Mouse (Mus musculus): ENCODE measurements around the gene Gpr12. TPM values are rescaled to one million over a fixed set of nuclear protein-coding genes. Genes with fewer than 3 reads are reported as not detected.
"Not testable (repeated sequence)": the region's sequence is repeated elsewhere in the genome, so short reads cannot be mapped to it uniquely, and the experiment has no call there.

The Gpr12 gene
- total RNA-seq (2021) = not detected in 2 replicates
- long read RNA-seq = 0 reads

DNA sequence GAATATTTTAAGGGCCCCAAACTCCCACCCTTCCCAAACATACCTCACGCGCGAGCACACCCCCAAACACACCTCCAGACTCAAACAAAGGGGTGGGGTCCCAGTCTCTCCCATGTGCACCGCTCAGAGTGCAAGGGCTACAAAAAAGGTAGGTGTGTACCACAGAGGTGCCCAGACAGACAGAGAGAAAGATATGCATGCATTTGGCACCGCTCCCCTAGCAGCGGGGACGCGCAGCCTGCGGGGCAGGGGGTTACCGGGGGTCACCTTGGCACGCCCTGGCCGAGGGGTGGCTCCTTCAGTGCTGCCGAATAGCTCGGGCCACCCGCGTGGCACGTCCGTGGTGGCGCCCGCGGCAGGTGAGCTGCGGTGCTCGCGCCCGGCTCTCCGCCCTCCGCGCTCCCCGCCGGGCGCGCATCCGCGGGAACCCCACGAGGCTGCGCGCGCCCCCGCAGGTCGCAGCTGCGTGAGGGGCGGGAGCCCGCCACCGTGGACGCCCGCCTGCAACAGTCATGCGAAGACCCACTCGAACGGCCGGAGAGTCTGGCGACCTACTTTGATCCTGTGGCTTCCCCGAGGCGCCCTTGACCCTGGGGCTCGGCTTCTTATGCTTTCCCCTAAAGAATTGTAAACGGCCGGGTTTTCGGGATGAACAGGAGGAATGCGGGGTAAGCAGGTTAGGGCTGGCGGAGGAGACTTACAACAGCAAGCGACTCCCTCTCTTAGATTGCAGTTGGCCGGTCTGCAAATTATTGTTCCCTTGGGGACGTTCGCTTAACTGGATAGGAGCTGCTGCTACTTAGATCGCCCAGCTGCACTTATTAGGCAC, at the start of gene Gpr12:
Gene Gpr12, minus strand, starts transcription at position 762 of the 829 bp plus-strand sequence.
- no peak for DNase-seq

DNA sequence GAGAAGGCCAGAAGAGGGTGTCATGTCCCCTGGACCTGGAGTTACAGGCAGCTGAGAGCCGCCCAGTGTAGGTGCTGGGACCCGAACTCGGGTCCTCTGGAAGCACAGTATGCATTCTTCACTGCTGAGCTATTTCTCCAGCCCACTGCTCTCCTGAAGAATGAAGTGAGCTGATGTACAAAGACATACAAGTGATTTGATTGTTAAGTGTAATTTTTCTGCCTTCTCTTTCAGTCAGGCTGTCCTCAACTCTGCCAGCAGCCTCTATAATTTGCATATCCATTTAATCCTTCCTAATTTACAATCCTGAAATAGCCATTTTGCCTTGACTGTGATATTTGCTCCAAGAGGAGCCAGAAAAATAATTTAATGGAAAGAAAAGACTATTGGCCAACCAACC, 46.6 kb upstream of the Gpr12 start:
- DNase-seq = no peak

DNA sequence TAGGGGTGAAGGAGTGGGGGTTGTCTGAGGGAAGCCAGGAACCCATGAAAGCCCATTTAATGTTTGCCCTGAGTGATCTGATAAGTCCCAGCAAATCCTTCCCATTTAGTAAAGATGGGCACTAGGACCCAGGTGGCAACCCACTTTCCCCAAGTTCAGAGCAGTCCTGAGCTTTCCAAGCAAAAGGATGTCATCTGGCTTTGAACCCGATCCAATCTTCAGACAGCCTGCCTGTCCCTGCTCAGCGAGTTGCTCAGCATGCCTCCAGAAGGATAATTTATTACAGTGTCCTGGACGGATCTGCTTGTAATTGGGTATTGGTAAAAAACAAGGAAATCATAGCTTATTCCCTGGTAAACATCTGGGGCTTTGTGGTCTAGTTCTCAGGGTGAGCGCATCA, 45.9 kb upstream of the Gpr12 start:
- no peak for DNase-seq

DNA sequence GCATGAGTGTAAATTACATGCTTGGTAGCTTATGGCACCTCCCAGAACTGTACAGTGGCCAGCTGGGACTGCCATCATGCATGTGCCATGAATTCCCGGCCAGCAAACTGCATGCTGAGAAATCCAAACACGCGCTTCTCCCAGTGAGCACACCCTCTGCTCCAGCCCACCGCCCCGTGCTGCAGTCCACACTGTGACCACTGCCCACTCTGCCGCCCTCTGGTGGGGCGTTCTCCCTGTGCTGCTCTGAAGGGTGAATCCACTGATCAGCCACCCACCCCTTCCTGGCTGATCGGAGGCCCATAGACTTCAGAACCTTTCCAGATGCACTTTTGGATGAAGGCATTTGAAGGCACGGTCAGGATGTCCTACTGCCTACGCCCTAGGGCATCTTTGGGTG, 44.6 kb upstream of the Gpr12 start:
- peak; percentile 4 for DNase-seq

DNA sequence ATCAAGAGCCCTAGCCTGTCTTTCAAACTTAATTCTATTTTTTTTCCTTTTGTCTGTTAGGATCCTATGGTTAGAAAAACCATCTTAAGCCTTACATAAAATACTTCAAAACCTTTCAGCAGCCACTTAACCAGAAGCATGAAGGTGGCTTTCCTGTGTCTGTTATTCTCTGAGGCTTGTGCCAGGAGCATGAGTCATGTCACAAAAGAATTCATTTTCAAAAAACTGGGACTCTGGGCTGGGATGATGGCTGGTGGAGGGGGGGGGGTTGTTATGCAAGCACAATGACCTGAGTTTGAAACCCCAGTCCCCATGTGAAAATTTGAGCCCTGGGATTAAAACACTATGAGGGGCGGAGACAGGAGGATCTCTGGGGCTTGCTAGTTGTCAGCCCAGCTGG, 43.8 kb upstream of the Gpr12 start:
- DNase-seq = no peak

DNA sequence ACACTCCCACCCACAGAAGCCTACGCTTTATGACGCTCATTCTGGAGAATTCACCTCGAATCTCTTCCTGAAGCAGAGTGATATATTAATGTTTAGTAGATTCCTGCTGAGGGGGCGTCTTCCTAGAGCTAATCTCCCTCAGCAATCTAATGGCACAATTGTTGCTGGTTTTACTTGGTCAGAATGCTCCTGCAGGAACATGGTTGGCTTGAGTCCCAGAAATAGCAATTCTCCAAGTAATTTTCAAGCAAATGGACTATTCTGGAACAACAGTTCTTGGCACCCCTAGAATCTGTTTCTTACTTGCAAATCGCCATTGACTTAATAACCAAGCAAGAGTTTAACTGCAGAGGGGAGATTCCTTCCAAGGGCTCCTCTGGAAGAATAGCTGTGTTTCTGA, 42.9 kb upstream of the Gpr12 start:
- DNase-seq = no peak

DNA sequence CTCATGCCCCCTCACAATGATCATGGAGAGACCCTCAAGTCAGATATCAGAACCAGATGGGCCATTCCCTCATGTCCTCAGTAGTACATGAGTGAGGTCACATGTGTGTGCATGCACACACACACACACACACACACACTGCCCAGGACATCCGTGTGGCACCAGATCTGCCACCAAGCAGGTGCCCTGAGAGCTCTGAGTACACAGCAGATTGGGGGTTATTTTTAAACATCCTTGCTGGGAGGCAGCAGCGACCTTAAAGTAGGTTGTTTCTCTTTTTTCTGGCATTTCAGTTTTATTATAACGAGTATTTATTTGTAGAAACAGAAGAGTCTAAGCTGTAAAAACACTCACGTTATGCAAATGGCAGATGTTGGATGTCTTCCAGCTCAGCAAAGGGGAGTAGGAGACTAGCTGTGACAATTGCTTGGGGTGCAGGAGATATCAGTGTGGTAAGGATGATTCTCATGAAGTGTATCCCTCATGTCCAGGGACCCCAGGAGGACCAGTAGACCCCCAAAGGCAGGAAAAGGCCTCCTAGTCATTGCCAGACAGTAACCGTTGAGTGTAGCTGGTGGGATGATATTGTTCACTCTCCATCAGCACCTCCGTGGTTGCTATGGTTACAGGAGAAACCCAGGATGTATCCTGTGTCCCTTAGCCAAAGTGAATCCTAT, 40.7 kb upstream of the Gpr12 start:
- no peak for DNase-seq

DNA sequence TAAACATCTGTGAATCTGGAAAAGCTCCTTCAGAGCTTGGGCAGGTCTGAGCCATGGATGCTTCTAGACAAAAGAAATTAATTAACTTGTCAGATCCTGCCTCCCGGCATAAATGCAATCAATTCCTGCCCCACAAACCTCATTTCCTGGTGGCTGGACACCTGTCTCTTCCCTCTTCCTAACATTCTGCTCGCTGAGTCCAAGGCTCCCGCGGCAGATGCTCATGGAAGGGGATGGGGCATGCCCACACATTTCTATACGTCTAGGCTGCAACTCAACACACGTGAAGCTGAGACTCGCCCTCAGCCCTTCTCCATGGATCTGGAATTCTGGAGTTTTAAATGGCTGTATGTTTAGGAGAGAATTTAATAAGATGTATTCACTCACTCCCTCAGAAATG, 26.8 kb upstream of the Gpr12 start:
- DNase-seq = no peak

DNA sequence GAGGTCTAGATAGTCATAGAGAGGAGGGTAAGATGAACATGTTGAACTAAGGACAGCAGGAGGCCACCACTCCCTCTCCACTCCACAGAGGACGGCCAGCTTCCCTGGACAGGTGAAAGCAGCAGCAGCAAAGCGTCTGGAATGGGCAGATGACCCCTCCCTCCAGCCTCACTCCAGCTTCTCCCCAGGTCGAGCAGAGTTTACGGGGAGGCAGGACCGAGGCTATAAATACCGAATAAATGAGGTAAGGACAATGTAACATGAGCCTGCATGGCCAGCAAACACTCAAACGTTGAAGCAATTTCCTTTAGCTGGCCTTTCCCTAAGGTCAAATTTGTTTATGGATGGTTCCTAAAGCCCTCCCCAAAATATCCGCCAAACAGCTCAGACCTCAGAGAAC, 26.0 kb upstream of the Gpr12 start:
- DNase-seq = no peak

DNA sequence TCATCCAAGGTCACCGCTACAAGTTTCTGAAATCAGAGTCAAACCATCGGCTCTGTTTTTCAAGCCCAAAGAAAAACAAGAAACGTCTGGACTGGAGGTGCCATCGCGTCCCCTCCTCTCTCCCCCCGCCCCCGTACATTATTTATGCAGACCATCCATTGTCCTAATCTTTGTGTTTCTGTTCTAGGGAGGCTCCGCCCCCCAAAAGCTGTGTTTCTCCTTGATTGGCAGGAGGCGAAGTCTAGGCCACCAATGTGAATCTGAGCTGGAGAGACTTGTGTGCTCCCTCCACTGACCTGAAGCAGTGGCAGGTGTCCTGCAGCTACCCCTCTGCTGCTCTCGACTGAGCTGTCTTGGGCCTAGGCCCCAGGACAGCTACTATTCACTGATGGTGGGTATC, 24.6 kb upstream of the Gpr12 start:
- no peak for DNase-seq

DNA sequence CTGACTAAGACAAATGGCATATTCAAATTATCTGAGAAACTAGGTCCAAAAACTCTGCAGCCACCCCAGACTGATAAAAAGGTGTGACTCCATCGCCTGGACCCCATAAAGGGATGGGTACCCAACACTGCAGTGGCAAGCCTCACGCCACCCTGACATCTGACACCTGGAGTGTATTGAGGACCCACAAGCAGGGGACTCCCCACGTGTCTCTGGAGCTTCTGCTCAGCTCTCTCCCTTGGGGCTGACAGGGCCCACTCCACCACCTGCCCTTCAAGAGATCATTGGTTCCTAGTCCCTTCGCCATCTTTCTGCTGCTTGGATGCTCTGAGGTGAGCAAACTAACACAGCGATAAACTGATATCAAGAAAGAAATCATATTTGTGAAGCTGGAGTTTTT, 22.8 kb upstream of the Gpr12 start:
- DNase-seq = no peak

DNA sequence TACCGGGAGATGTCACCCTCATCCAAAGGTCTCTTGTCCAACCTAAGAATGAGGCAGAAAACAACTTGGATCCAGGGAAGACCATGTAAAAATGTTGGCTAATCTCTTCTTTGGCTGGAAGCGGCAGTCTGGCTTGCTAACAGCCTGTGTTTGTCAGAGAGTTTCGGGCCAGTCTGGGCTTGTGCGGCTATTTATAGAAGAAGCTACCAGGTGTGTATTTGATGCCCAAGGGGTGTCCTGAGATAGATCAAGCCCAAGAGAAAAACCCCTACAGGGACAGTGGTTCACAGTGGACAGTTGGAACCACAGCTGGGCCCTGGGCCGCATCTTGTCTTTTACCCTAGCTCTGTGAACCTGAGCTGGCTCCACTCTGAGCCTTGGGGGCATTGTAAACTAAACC, 21.9 kb upstream of the Gpr12 start:
- no peak for DNase-seq

DNA sequence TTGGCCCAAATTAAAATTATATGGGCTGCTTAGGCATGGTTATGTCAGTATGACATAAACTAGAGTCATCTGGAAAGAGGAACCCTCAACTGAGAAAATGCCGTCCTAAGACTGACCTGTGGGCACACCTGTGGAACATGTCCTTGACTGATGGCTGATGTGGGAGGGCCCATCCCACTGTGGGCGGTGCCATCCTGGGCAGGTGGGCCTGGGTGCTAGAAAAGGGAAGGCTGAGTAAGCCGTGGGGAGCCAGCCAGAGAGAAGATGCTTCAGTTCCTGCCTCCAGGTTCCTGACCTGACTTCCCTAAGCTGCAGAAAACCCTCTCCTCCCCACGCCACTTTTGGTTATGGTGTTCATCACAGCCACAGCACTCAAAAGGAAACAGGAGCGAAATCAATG, 21.2 kb upstream of the Gpr12 start:
- DNase-seq = no peak

DNA sequence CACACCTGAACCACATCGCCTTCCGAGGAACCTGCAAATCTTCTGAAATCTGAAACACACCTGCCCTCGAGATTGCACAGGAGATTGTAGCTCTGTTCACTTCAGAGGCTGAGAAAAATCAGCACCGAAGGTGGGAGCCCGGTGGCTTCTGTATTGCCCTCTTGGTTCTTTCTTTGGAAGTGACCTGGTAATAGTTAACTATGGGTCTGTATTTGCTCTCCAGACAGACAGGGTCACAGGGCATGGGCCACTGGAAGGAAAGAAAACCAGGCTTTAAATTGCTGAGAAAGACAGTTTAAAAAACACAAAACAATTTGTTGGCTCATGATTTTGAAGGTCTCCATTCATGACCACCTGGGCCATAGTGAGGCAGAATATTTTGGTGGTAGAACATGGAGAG, 14.9 kb upstream of the Gpr12 start:
- DNase-seq = no peak

DNA sequence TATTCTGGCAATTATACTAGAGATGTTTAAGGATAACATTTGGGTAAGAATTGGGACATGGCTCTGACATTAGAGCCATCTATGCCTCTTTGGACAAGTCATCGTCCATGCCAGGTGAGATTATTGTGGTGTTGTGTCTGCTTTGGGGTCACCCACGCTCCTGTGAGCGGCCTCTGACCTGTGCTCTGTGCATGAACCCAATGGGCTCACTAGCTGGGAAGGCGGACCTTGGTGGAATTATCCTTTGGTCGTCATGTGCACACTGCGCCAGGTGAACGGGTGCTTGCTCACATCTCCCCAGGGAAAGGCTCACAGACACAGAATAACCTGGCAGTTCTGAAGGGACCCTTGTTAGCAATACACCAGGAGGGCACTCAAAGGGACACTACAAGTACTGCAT, 14.2 kb upstream of the Gpr12 start:
- not testable (repeated sequence) for DNase-seq

DNA sequence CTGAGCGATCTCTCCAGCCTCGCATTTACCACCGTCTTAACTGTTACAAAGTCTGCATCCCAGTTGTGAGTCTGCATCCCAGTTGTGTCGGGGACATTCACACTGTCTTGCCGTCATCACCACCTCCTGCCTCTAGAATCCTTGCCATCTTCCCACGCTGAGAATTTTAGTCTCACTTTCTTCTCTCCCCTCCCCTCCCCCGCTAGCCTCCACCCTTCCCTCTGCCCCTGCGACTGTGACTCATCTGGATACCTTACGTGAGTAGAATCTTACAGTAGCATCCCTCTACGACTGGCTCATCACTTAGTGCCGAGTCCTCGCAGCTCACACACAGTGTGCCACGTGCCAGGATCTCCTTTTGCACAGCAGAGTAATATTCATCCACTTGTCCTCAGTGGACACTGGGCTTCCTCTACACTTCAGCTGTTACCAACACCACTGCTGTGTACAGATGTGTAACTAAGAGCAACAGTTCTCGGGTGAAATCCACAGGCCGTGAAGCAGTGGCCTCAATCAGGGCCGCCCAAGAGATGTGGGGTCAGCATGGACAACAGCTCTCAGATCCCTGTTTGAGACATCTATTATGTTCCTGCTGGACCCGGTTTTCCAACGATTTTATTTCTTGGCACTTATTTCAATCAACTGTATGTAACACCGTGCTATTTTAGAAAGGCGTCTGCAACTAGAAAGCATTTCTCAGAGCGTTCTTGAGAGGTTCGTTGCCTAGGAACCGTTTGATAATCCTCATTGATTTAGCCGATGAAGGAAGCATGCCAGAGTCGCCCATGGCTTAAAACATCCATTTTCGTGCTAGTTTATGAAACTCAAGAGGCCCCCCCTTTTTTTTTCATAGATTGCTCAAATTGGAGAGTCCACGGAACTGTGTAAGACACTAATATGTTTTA, 13.4 kb upstream of the Gpr12 start:
- no peak for DNase-seq

DNA sequence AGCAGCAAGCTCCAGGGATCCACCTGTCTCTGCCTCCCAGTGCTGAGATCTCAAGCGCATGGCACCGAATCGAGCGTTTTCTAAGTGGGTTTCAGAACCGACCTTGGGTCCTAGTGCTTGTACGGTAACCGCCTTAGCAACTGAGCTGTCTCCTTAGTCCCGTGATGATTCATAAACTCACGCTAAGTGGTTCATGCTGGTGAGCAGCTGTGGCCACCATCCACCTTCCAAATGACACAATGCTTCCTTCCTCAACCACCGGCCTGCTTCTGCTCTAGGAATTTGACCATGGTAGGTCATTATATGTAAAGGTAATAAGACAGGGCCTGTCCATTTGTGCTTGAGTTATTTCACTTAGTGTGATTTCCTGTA, 12.4 kb upstream of the Gpr12 start:
- DNase-seq = no peak

DNA sequence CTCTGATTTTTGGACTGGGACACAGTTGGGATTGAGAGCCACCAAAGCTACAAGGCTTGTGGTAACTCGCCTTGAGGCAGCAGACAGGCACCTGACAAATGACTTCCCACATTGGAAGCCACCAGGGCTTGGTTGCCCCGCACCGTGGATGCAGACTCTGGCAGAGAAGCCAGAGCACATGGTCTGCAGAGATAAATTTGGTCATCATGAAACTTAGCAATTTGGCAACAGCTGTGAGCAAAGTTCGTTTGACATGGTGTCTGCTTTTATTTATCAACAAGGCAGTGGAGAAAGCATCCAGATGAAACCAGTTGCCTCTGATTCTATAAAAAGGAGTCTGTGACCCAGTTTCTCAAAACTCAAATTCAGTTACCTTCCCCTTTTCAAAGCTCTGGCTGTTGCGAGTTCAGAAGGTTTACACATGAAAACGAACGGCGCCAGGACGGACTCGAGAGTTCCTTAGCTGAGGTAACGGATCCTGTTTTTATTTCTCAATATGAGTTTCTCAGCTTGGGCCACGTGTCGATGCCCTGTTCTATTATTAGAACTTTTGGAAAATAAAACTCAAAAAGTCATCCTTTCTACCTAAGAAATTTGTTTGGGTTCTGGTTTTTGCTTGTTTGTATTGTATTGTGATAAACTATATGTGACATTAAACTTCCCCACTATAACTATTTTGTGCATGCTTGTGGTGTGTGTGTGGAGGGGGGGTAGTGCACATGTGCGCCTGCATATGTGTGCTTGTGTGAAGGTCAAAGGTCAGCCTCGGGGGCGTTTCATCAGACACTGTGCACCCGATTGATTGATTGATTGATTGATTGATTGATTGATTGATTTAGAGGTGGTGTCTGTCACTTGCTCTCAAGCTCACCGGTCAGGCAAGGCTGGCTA, 11.8 kb upstream of the Gpr12 start:
- no peak for DNase-seq

DNA sequence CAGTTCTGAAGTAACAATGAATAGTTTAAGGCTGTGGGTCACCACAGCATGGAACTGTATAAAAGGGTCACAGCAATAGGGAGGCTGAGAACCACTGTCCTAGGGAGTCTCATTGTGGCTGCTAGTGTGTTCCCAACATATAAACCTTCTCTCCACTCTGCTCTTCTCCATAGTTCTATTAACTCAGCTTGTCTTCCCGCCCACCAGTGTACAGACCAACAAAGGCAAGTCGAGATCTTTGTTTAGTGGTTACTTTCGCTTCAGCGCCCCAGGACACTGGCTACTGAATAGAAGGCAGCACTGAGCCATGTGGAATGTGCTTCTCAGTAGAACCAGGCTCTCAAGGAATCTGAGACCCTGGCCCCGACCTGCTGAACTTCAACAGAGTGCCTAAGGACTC, 7.5 kb upstream of the Gpr12 start:
- no peak for DNase-seq

DNA sequence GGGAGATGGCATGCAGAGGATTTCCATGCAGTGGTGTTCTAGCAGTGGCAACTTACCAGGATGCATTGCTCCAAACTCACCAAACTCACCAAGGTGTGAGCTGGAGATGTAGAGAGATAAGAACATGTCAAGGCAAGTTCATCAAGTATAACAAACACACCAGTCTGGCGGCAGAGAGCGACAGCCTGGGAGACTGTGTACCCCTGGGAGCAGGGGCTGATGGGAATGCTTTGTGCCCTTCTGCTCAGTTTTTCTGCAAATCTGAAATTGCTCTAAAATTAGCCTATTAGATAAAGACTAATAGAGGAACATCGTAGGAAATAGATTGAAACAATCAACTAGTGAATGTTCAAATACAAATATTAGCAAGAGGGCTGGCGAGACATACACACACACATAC, 6.6 kb upstream of the Gpr12 start:
- no peak for DNase-seq

DNA sequence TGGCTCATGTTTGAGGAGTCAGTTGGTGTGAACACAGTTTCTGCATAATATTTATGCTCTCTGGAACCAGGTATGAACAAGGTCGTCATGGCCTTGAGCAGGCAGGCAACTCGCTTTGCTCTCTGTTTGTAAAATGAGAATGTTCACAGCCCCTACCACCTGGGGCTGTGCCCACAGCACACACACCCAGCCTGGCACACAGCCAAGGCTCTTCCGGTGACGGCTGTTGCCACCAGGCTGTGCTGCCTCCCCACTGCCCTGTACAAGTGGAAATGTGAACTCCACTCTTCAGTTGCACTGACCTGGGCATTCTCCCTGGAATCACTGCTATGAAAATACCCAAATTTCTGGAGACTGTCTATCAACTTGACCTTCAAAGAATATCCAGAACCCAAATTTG, 5.9 kb upstream of the Gpr12 start:
- no peak for DNase-seq

All from adrenal gland, postnatal 25 days (tissue).